Mouse (Mus musculus): Measurements from ENCODE around the gene Itprip. TPM values are rescaled to one million over a fixed set of nuclear protein-coding genes. Genes with fewer than 3 reads are reported as not detected.

Itprip gene
- total RNA-seq, 4 experiments from 2014 or later: 1.3 to 2.6 (median 1.8) TPM

DNA sequence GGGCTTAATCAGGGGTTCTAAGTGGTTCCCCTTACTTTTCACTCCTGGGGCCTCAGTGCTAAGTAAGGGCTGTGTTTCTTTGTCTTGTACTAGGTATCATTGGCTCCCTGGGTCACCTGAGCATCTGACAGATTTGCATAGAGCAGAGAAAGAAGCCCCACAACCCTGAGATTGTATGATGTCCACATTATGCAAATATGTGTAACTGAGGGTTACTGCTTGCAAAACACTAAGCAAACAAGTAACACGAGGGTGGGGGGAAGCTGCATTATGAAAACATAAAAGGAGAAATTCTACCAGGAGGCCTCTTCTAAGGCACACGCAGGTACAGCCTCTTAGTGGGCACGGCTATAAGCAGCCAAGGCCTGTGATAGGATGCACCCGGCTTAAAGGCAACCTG lies 3.8 kb downstream of the Itprip start:
- DNase-seq (ENCODE audit: low spot score in 2 of 2): no peak

DNA sequence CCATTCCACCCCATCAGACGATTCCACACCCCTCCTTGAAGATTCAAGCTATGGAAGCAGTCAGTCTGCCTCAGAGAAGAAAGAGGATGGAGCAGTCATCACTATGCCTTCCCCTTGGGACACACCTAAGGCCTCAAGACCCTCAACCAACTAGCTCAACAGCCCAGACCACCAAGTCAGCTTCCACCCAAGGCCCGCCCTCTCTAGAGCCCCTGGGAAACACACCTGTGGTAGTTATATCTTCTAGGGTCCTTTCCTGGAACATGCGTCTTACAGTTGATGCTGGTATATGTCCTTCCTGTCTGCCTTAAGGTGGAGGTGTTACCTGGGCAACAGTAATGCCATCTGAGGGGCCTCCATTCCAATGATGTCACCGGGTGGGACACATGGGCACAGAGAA lies 4.9 kb downstream of the Itprip start:
- DNase-seq (ENCODE audit: low spot score in 2 of 2): no peak

DNA sequence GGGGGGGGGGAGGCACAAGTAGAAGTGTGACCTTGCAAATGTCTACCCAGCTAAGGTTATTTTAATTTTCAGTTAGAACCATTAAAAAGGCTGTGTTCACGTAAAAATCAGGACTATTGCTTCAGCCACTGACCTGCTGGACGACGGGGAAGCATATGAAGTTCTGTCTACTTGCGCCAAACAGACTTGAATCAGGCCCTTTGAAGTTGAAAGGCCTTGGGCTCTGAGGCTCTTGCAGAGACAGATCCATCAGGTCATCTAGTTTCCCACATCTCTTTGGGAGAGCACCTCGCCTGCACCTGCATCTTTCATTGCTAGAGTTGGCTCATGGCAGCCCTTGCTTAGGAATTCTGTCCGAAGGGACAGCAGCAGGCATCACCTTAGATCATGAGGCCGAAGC lies 5.8 kb downstream of the Itprip start:
- DNase-seq (ENCODE audit: low spot score in 2 of 2): no peak

DNA sequence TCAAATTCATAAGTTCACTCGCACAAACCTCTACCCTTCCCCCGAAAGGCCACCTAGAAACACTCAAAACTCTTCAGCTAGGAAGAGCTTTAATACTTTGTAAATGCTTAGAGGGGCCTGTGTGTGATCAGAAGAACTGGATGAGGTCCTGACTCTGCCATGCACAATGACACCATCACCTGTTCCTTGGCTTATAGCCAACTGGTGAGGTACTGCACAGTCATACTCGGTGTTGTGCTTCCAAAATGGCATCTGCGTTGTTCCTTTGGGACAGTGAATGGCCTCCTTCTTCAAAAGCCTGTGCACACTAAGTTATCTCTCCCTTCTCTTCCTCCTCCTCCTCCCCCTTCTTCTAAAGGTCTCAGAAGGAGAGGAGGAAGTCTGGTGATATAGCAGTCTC lies 8.3 kb downstream of the Itprip start:
- DNase-seq (ENCODE audit: low spot score in 2 of 2): no peak

DNA sequence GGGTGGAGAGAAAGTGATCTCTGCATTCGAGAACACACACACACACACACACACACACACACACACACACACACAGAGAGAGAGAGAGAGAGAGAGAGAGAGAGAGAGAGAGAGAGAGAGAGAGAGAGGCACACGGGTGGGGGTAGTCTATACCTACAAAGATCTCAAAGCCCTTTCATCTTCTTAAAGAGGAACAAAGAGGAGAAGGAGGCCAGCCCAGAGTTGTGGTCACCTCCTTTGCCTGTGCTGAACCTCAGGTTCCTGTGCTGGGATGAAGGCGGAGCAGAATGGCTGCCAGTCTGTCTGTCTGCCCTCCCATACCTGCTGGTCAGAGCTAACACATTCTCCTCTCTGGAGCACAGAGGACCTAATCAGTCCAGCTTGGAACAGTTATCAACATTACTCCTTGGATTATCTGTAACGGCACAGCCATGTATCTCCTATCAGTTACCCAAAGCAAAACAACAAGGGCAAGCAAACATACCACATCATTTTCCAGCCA lies 8.9 kb downstream of the Itprip start:
- DNase-seq (ENCODE audit: low spot score in 2 of 2): no peak

DNA sequence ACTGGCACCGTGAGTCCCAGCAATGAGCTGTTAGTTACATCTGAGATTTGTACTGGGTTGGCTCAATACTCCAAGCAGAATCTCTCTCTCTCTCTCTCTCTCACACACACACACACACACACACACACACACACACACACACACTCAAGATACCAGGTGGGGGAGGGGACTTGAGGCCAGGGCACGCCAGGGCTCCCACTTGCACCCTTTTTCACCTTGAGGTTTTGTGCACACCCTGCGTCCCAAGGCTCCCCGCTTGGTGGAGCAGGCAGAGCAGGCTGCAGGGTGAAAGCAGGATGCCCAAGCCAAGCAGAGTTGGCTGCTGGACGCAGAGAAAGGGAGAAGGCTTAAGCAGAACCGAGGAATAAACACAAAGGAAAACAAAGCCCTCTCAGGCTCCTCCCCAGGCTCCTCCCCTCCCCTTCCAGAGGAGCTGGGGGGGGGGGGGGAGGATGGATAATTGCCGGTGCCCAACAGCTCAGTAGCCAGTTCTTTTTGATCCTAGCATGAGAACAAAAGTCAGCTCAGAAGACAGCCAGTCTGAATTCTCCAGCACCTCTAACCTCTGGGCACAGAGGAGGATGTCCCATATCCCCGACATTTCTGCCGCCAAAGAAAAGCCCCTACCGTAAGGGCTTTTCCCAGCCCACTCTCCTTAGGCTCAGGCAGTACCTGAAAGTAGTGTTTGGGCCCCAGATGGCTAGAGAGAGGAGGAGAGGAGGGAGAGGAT lies 9.5 kb downstream of the Itprip start:
- DNase-seq (ENCODE audit: low spot score in 2 of 2): no peak

DNA sequence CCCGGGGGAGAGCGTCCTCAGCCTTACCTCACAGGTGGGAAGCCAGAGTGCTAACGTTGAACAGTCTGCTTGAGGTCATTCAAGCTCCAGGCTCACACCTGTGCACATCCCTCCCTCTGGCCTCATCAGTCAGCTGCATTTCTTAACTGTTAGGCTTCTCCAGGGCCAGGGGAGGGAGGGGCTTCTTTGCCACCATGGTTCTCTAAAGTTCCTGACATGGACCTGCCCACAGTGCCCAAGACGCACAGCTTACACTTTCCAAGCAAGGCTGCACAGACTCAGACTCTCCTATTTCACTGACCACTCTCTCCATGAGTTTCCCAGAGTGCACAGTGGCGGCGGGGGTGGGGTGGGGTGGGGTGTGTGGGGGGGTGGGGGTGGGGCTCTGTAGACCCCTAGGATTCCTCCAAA lies 10.1 kb downstream of the Itprip start:
- no peak for DNase-seq (ENCODE audit: low spot score in 2 of 2)

DNA sequence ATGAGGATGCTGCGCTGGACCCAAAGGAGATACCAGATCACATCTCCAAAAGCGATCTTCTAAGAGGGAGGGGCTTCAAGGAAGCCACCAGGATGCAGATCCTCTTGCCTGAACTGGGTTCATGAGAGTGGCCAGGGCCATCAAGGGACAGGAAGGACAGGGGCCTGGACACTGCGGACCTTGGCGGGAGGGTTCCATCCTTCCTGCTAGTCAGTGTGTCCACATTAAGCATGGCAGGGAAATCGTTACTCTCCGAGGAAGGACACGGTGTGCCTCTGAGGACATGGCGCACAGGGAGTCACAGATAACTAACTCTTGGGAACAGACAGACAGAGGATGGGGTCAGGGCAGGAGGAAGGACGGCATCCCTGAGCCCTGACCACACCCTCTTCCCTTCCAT lies 11.5 kb downstream of the Itprip start:
- DNase-seq (ENCODE audit: low spot score in 2 of 2): no peak

DNA sequence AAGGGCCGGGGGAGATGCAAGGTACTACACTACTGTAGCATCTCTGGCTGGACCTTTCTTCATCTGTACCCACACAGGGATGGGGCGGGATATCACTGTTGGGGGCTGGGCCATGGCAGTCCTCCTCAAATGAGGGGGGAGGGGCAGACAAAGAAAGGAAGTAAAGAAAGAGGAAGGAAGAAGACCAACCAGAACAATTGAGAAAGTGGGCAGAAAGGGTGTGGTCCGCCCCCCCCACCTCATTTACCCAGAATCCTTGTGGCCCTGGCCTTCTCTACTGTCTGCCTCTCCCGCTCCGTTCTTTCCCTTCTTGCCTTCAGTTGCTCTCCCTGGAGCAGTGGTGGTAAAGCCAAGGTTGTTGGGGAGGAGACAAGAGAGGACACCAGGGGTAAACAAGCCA lies 13.5 kb downstream of the Itprip start:
- no peak for DNase-seq (ENCODE audit: low spot score in 2 of 2)

DNA sequence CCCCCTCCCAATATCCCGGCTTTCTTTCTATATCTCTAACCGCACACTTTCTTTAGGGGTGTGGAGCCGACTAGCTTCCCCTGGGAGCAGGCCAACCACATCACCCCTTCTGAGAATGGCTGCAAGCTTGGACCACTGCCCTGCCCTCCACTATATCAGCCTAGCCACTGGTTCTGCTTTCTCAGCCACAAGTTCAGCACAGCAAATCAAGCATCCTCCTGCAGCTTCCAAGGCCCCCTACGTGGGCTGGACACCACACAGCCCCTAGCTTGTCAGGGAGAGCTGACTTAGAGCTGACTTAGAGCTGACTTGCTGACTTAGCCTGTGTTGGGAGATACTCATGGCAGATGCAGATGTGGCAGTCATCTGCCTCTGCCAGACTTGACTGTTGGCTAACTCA lies 14.0 kb downstream of the Itprip start:
- DNase-seq (ENCODE audit: low spot score in 2 of 2): no peak

DNA sequence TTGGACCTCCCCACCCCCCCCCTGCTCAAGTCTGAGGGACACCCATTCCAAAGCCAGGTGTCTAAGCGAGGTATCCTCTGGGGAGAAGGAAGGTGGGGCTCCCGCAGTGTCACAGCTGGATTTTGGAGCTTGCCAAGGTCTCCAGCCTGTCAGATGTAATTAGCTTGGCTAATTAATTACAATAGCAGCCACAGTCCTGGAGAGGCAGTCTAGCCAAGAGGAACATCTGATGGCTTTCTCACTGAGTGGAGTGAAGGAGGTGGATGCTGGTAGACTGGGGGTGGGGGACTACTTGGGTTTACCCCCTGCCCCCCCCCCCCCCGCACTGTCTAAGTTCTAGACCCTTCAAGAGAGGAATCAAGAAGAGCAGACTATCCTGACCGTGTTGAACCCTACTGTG lies 15.4 kb downstream of the Itprip start:
- DNase-seq (ENCODE audit: low spot score in 2 of 2): no peak

DNA sequence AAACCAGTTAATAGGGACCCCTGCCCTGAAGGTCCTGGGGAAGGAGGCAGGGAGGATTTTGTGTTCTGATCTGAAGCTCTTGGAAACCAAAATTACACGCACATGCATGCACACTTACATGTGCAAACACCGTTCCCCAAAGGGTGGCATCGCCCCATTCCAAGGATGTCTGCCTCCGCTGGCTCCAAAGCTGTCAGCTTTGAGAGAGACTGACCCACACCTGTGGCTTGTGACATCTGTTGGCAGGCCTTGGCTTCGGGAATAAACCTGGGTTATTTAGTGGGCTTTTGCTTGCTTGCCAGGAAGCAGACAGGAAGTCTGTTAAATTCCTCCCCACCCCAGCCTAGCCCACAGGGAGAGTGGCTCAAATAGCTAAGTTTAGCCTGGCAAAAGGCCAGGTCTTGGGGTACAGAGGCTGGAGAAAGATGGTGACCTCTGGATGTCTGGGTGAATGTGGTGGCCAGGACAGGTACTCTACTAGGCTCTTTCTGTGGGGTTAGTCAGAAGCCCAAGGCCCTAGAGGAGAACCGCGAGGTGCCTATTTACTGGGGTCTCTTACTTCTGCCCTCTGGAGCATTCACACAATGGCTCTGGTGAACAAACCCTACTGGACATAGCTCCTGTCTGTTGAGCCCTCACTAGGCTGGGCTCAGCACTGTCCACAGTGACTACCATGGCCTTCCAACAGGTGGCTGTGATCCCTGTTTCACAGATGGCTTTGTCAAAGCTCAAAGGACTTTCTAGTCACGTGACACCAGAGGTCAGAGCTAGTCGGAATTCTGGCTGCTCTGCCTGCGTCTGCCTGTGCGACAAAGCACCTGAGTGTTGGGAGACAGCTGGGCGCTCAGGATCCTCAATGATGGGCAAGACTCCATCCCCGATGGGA lies 16.5 kb downstream of the Itprip start:
- no peak for DNase-seq (ENCODE audit: low spot score in 2 of 2)

DNA sequence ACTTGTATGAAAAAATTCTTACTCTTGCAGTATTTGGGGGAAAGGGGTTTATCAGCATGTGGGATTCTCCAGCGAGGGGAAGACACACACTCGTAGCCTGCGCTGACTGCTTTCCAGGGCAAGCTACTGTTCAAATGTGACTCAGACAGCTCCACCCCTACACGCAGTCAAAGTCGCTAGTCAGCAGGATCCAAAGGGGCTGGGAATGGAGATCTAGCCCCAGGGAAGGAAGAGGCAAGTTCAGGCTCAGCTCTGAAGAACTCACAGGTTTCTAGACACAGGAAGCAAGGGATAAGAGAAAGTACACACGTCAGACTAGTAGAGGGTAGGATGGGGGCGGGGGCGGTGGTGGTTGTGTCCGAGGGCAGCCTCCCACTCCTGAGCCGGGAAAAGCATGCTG lies 18.5 kb downstream of the Itprip start:
- DNase-seq (ENCODE audit: low spot score in 2 of 2): no peak

DNA sequence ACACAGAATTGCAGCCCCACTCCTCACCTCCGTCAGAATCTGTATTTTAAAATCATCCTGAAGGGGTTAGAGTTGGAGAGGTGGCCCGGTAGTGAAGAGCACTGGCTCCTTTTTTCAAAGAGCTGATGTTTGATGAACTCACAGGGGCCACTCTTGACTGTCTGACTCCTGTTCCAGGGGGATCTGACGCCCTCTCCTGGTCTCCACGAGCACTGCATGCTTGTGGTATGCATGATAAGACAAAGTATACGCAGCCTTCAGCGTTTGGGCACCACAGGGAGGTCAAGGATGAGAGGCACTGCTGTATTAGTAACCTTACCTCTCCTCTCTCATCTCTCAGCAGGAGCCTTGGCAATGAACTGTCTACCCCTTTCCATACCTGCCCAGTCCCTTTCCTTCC lies 19.1 kb downstream of the Itprip start:
- no peak for DNase-seq (ENCODE audit: low spot score in 2 of 2)

DNA sequence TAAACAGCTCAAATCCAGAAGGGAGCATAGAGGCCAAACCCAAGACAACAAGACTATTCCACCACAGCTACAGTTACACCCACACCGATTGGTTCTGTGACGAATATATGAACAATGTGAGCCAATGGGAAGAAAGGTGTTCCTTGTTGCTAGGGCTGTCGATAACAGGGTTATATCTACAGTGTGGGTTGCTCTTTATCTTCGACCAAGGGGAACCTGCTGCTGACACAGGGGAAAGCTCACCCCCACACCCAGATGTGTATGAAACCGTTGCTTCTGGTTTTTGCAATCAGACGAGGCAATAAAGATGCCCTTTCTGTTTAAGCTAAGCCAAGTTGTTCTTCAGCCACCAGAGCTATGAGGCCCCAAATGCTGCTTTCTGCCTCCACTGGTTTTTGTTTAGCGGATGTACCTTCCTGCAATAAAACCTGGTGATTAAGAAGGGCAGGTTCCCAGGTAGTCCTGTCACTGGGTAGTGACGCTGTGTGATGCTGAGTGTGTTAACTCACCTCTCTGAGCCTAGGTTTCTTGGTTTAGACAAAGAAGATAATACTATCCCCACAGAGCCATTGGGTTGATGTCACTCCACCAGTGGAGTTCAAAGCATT lies 20.5 kb downstream of the Itprip start:
- no peak for DNase-seq (ENCODE audit: low spot score in 2 of 2)

DNA sequence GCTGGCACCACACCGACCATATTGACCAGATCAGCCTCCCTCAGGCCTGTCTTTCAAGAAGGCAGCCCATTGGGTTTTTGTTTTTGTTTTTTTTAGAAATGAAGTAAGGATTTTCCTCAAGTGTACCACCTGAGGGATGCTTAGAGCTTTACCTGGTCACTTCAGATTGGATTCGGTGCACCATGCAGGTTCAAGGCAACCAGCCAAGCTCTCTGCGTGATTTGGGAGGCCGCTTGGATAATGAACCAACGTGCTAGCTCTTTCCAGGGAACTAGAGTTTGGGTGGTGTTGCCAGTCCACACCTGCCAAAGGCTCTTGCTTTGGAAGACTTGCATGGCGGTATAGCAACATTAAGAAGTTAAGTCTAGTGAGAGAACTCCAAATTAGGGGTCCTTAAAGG lies 26.0 kb downstream of the Itprip start:
- DNase-seq (ENCODE audit: low spot score in 2 of 2): no peak

DNA sequence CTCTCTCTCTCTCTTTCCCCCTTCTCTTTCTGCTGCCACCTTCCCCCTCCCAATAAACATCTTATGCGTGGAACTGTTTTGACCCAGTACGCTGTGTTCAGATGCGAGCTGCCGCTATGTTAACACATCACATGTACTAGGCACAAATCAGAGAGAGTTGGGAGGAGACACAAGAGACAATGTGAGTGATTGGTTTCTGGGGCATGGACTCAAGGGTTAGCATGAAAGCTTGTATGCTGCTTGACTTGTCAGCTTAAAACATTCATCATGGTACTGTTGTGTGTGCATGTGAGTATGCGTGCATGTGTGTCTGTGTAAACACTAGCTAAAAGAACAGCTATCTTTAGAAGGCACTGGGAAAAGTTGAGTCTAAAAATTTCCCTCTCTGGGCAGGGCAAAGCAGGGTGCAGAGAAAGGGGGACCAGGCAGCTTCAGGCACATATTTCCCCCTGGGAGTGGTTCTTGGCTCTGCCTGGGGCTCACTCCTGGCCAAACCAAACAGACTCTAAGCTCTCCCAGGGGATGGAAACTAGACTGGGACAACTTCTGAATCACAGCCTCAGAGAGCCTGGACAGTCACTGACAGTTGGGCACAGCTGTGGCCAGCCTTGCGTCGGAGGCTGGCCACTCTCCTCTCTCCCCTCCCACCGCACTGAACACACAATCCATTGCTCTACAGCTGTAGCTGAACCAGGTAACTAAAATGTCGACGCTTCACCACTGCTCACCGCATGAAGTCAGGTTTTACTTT lies 27.4 kb downstream of the Itprip start:
- DNase-seq (ENCODE audit: low spot score in 2 of 2): no peak

DNA sequence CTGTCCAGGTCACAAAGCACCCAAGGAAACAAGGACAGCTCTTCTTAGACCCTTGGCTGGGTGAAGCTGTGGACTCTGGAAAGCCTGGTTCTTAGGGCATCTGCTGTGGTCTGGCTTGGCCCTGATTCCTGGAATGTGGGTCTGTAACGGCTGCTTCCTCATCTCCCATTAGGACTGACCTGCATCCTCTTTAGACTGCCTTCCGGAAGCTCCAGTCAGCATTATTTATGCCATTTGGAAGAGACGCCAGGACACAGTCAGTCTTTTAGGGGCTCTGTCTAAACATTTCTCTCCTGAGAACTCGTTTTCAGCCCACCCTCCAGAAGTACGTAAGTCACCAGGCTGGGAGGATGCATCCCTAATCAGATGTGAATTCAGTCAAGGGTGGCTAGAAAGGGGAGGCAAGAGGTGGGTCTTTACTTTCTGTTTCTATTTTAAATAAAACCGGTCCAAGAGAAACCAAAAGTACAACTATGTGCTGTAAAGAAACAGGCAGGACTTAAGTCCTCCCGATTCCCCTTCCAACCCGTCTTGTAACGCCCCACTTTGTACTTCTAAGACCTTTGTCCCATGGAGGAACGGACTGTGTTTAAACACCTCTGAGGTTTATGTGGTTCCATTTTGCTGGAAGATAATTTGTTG lies 28.5 kb downstream of the Itprip start:
- DNase-seq (ENCODE audit: low spot score in 2 of 2): no peak

DNA sequence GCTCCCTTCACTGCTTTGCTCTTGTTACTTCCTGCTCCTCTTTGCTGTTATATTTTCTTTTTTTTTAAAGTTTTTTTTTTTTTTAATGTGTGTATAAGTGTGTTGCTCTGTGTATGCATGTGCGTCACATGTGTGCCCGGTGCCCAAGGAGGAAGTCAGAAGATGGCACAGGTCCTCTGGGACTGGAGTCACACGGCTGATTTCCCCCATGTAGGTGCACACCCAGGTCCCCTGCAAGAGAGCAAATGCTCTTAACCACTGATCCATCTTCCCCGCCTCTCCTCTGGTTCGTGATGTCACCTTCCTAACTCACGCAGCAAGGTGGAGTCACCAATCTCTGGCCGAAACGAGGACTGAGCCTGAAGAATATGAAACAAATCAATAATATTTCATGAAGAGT lies 31.1 kb downstream of the Itprip start:
- no peak for DNase-seq (ENCODE audit: low spot score in 2 of 2)

DNA sequence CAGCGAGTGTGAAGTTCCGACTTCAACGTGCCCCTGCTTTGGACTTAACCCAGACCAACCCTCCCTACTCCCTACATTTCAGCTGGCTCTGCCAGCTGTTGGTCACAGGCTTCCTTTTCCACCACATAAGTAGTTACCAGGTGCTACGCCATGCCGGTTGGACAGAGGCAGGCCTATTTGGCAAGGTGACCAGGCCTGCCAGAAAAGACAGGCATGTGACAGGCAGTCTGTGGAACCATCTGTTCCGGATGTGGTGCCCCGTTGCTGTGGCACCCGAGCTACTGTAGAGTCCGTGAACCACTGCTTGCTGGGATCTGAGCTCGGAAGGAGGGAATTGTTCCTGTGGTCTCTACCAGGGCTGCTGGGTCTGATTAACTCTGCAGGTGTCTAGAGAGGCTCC lies 31.7 kb downstream of the Itprip start:
- DNase-seq (ENCODE audit: low spot score in 2 of 2): peak; percentile 33 to 49

DNA sequence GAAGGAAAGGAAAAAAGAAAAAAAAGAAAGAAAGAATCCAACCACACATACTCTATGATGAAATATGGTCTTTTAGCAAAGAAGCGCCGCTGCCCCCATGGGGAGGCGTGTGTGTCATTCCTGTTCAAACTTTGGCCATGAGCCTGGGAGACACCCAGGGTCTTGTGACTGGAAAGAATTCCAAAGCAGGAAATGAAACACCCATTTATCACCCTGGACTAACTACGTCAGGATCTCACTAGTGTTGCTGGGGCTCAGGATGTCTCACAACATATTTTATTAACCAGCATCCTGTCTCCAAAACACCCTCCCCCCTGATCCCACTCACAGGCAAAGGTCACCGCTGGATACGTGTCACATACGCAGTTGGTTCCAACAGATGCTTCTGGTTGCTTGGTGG lies 32.5 kb downstream of the Itprip start:
- DNase-seq (ENCODE audit: low spot score in 2 of 2): no peak

Measured in layer of hippocampus, adult 8-10 months (tissue).